11 mouse cellular contexts compared by ENCODE assay signal in genomic region chr1:154704558-154705185, GRCm38 (mm10).
DNase-seq lines count a peak whose midpoint lies in the region; ATAC-seq and TF ChIP-seq lines count a peak whose summit lies in the region.
"Had no signal": no experiment of that assay in that cellular context is flagged by ENCODE, and none has a peak within 500 bp of the region (broad histone marks: within the 10 kb centered on the region; RNA-seq: fewer than 3 reads in every experiment).

No protein-coding gene starts in this region.

- TF ChIP-seq EP300 in lung, postnatal 0 days (IDR thresholded peaks at IDR 0.05), result no peak

- no peaks in the 10 kb centered on the region for H3K9me3 ChIP-seq in lung, embryonic 14.5 days (ENCODE audit: low read depth, low read length)
- no peaks in the 10 kb centered on the region for H3K9me3 ChIP-seq in lung, postnatal 0 days (ENCODE audit: low read length)
- no peaks in the 10 kb centered on the region for H3K9me3 ChIP-seq in embryonic facial prominence, embryonic 13.5 days
- no peaks in the 10 kb centered on the region for H3K9me3 ChIP-seq in hindbrain, embryonic 13.5 days
- H3K9me3 ChIP-seq in midbrain, postnatal 0 days (ENCODE audit: low read length), result no peaks in the 10 kb centered on the region
- H3K9me3 ChIP-seq: heart, embryonic 15.5 days had no signal

- H3K4me3 ChIP-seq in lung, embryonic 14.5 days (ENCODE audit: low read depth, low read length), result no peak overlapping the region
- no peak overlapping the region for H3K4me3 ChIP-seq in lung, postnatal 0 days (ENCODE audit: low read depth, low read length)
- no peak overlapping the region for H3K4me3 ChIP-seq in embryonic facial prominence, embryonic 13.5 days
- no peak overlapping the region for H3K4me3 ChIP-seq in hindbrain, embryonic 13.5 days
- no peak overlapping the region for H3K4me3 ChIP-seq in midbrain, postnatal 0 days (ENCODE audit: low read depth, low read length)
- H3K4me3 ChIP-seq: heart, embryonic 15.5 days had no signal

- no peak overlapping the region for H3K27ac ChIP-seq in lung, embryonic 14.5 days (ENCODE audit: low read depth)
- H3K27ac ChIP-seq in lung, postnatal 0 days (ENCODE audit: low read length), result no peak overlapping the region
- H3K27ac ChIP-seq in embryonic facial prominence, embryonic 13.5 days, result peak overlapping the region; percentile 55; the same call in 1 of the 2 replicates
- peak overlapping the region; percentile 66; the same call in 1 of the 2 replicates for H3K27ac ChIP-seq in hindbrain, embryonic 13.5 days
- no peak overlapping the region; the same call in 1 of the 2 replicates for H3K27ac ChIP-seq in midbrain, postnatal 0 days (ENCODE audit: low read depth, low read length)
- H3K27ac ChIP-seq: heart, embryonic 15.5 days; macrophage had no signal

- peak; percentile 76; the same call in 1 of the 2 replicates for ATAC-seq in lung, embryonic 14.5 days (ENCODE audit: insufficient read depth)
- ATAC-seq in lung, postnatal 0 days, result no peak
- ATAC-seq in embryonic facial prominence, embryonic 13.5 days (ENCODE audit: insufficient number of reproducible peaks, insufficient read depth, low FRiP score, low TSS enrichment, low read depth), result 0 out of 2 replicates have a peak, but pooled peaks have one; percentile 54
- peak; percentile 77 for ATAC-seq in hindbrain, embryonic 13.5 days (ENCODE audit: low FRiP score)
- peak; percentile 80 for ATAC-seq in midbrain, postnatal 0 days (ENCODE audit: low FRiP score)

- H3K36me3 ChIP-seq in lung, embryonic 14.5 days (ENCODE audit: insufficient read depth), result no peaks in the 10 kb centered on the region
- H3K36me3 ChIP-seq in lung, postnatal 0 days (ENCODE audit: insufficient read depth, low read length), result no peaks in the 10 kb centered on the region
- no peaks in the 10 kb centered on the region for H3K36me3 ChIP-seq in embryonic facial prominence, embryonic 13.5 days
- peaks cover 3% of the 10 kb centered on the region; the same call in 1 of the 2 replicates for H3K36me3 ChIP-seq in hindbrain, embryonic 13.5 days
- 0 out of 2 replicates have a peak, but pooled peaks cover 7% of the 10 kb centered on the region for H3K36me3 ChIP-seq in midbrain, postnatal 0 days (ENCODE audit: insufficient read depth, low read length)
- H3K36me3 ChIP-seq: heart, embryonic 15.5 days had no signal

- no peaks in the 10 kb centered on the region for H3K27me3 ChIP-seq in lung, embryonic 14.5 days (ENCODE audit: insufficient read depth, low read length)
- H3K27me3 ChIP-seq in lung, postnatal 0 days (replicated peaks; ENCODE audit: insufficient read depth, low read length), result no peaks in the 10 kb centered on the region
- no peaks in the 10 kb centered on the region for H3K27me3 ChIP-seq in embryonic facial prominence, embryonic 13.5 days
- H3K27me3 ChIP-seq in hindbrain, embryonic 13.5 days, result no peaks in the 10 kb centered on the region
- no peaks in the 10 kb centered on the region for H3K27me3 ChIP-seq in midbrain, postnatal 0 days (ENCODE audit: insufficient read depth, low read length)
- H3K27me3 ChIP-seq: heart, embryonic 15.5 days had no signal

- peak; percentile 78 for DNase-seq in lung, embryonic 14.5 days
- no peak for DNase-seq in lung, postnatal 0 days (ENCODE audit: low spot score)
- DNase-seq in midbrain, postnatal 0 days (ENCODE audit: low spot score), result peak; percentile 57
- DNase-seq in thymus, postnatal 25 days, result no peak
- DNase-seq in gastrocnemius, postnatal 25 days, result no peak
- no peak for DNase-seq in left cerebral cortex, adult 18-20 months (ENCODE audit: low spot score in 2 of 2)
- DNase-seq: adrenal gland, postnatal 14 days had no signal

- peaks cover 6% of the 10 kb centered on the region; the same call in 1 of the 2 replicates for H3K4me1 ChIP-seq in lung, embryonic 14.5 days (ENCODE audit: insufficient read depth)
- no peaks in the 10 kb centered on the region for H3K4me1 ChIP-seq in lung, postnatal 0 days (ENCODE audit: insufficient read depth, low read depth, low read length)
- H3K4me1 ChIP-seq in embryonic facial prominence, embryonic 13.5 days, result peaks cover 33% of the 10 kb centered on the region
- H3K4me1 ChIP-seq in hindbrain, embryonic 13.5 days (replicated peaks), result peaks cover 18% of the 10 kb centered on the region
- H3K4me1 ChIP-seq in midbrain, postnatal 0 days (ENCODE audit: insufficient read depth, low read length), result peaks cover 5% of the 10 kb centered on the region

- no peak for TF ChIP-seq CTCF in lung, embryonic 14.5 days (IDR thresholded peaks at IDR 0.05; ENCODE audit: low read depth)
- TF ChIP-seq CTCF in lung, postnatal 0 days (IDR thresholded peaks at IDR 0.05), result no peak
- TF ChIP-seq CTCF in midbrain, postnatal 0 days (IDR thresholded peaks at IDR 0.05), result 0 out of 2 replicates have a peak, but pooled peaks have one; percentile 6

- no peak overlapping the region for H3K9ac ChIP-seq in lung, embryonic 14.5 days
- H3K9ac ChIP-seq in lung, postnatal 0 days (replicated peaks; ENCODE audit: low read depth), result no peak overlapping the region
- no peak overlapping the region for H3K9ac ChIP-seq in embryonic facial prominence, embryonic 13.5 days
- no peak overlapping the region for H3K9ac ChIP-seq in hindbrain, embryonic 13.5 days
- no peak overlapping the region for H3K9ac ChIP-seq in midbrain, postnatal 0 days (replicated peaks; ENCODE audit: low read length, poor library complexity, severe bottlenecking)
- H3K9ac ChIP-seq: heart, embryonic 15.5 days had no signal

- WGBS in lung, embryonic 14.5 days, result 41% methylated on average over 11 of the region's 11 CpGs
- WGBS in lung, postnatal 0 days, result 53% methylated on average over 11 of the region's 11 CpGs
- WGBS in embryonic facial prominence, embryonic 13.5 days, result 40% methylated on average over 11 of the region's 11 CpGs
- 67% methylated on average over 11 of the region's 11 CpGs for WGBS in hindbrain, embryonic 13.5 days
- WGBS in midbrain, postnatal 0 days, result 42% methylated on average over 11 of the region's 11 CpGs

- no peak overlapping the region for H3K4me2 ChIP-seq in lung, embryonic 14.5 days
- no peak overlapping the region for H3K4me2 ChIP-seq in lung, postnatal 0 days (replicated peaks; ENCODE audit: low read depth, low read length)
- no peak overlapping the region for H3K4me2 ChIP-seq in embryonic facial prominence, embryonic 13.5 days
- H3K4me2 ChIP-seq in hindbrain, embryonic 13.5 days, result no peak overlapping the region
- no peak overlapping the region for H3K4me2 ChIP-seq in midbrain, postnatal 0 days (ENCODE audit: low read depth, low read length, poor library complexity, severe bottlenecking)
- H3K4me2 ChIP-seq: heart, embryonic 15.5 days had no signal

Comparison
In these comparisons a context has a peak if more than half of its experiments do, and no peak if none do; other contexts are left out.
1. DNase-seq: peak in lung, embryonic 14.5 days (single experiment) and midbrain, postnatal 0 days (single experiment); none in lung, postnatal 0 days (single experiment), thymus, postnatal 25 days (single experiment), gastrocnemius, postnatal 25 days (single experiment) and left cerebral cortex, adult 18-20 months (0 of 2).
2. H3K27ac ChIP-seq: peak in embryonic facial prominence, embryonic 13.5 days (single experiment) and hindbrain, embryonic 13.5 days (single experiment); none in lung, embryonic 14.5 days (single experiment), lung, postnatal 0 days (single experiment) and midbrain, postnatal 0 days (single experiment).